Mouse (Mus musculus): ENCODE measurements around the gene Zscan4c.
"Not testable (repeated sequence)": the region's sequence is repeated elsewhere in the genome, so short reads cannot be mapped to it uniquely, and the experiment has no call there.

The Zscan4c gene

DNA sequence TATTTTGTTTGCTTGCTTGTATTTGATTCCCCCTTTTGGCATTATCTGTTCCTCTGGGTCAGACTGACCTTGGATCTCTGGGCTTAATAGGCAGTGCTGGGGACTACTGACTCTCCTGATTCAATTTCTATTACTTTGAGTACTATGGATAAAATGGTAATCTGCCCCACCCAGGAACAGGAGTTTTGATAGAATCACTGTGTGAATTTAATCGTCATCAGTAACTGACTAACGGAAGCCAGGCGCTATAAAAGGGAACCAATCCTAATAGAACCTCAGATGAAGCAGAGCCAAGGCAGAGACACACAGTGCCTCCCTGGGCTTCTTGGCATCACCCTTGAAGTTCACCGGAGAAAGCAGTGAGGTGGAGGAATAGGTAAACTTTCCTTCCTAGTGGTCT is at the start of gene Zscan4c:
Gene Zscan4c (plus strand): TSS at position 301 of the 400 bp plus-strand sequence.
- not testable (repeated sequence) for DNase-seq (ENCODE audit: low read depth)
